ENCODE assay signal across 17 mouse cellular contexts in the genomic region with DNA sequence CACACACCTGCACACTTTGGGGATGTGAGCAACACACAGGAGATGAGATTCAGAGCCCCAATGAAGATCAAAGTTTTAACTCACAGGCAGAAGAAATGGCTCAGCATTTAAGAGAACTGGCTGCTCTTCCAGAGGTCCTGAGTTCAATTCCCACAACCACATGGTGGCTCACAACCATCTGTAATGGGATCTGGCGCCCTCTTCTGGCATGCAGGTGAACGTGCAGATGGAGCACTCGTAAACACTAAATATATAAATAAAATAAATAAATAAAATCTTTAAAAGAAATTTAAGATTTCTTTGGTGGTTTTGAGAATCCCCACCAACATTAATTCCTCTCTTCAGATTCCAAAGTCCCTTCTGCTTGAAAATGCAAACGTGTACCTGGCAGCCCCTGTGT.
DNase-seq lines count a peak whose midpoint lies in the region; ATAC-seq and TF ChIP-seq lines count a peak whose summit lies in the region.
"Had no signal": no experiment of that assay in that cellular context is flagged by ENCODE, and none has a peak within 500 bp of the region (broad histone marks: within the 10 kb centered on the region; RNA-seq: fewer than 3 reads in every experiment).

No protein-coding gene starts in this region.

- H3K9ac ChIP-seq in forebrain, postnatal 0 days, result no peak overlapping the region
- H3K9ac ChIP-seq in forebrain, embryonic 11.5 days (ENCODE audit: low read length), result no peak overlapping the region
- H3K9ac ChIP-seq: forebrain, embryonic 12.5 days; heart, embryonic 13.5 days had no signal

- no peaks in the 10 kb centered on the region for H3K36me3 ChIP-seq in forebrain, postnatal 0 days (ENCODE audit: insufficient read depth)
- H3K36me3 ChIP-seq in forebrain, embryonic 11.5 days (ENCODE audit: control insufficient read depth, insufficient read depth, low read length), result no peaks in the 10 kb centered on the region
- no peaks in the 10 kb centered on the region for H3K36me3 ChIP-seq in testis, adult 2 months (ENCODE audit: control insufficient read depth, insufficient read depth, low read length)
- no peaks in the 10 kb centered on the region for H3K36me3 ChIP-seq in splenic B cell, adult 2 months (ENCODE audit: control insufficient read depth, insufficient read depth, low read length, poor library complexity, severe bottlenecking)
- H3K36me3 ChIP-seq: forebrain, embryonic 12.5 days; heart, embryonic 13.5 days; limb, embryonic 10.5 days had no signal

- no peak overlapping the region for H3K27ac ChIP-seq in forebrain, postnatal 0 days (ENCODE audit: low read depth, low read length)
- no peak overlapping the region for H3K27ac ChIP-seq in forebrain, embryonic 11.5 days (ENCODE audit: low read depth, low read length)
- no peak overlapping the region for H3K27ac ChIP-seq in left cerebral cortex, adult 2 months
- no peak overlapping the region for H3K27ac ChIP-seq in testis, adult 2 months (ENCODE audit: control insufficient read depth, insufficient read depth, low read depth, low read length)
- H3K27ac ChIP-seq: forebrain, embryonic 12.5 days; heart, embryonic 13.5 days; limb, embryonic 10.5 days had no signal

- ATAC-seq in forebrain, postnatal 0 days, result no peak
- ATAC-seq in forebrain, embryonic 11.5 days (replicated peaks; ENCODE audit: low FRiP score), result no peak

- peak; percentile 12; the same call in 1 of the 2 replicates for TF ChIP-seq CTCF in forebrain, postnatal 0 days (IDR thresholded peaks at IDR 0.05; ENCODE audit: low read depth)
- TF ChIP-seq CTCF in left cerebral cortex, adult 2 months (IDR thresholded peaks at IDR 0.05), result peak; percentile 41
- peak; percentile 31; the same call in 1 of the 2 replicates for TF ChIP-seq CTCF in testis, adult 2 months (IDR thresholded peaks at IDR 0.05; ENCODE audit: control insufficient read depth, insufficient read depth, insufficient replicate concordance, low read depth, low read length)

- H3K4me3 ChIP-seq in forebrain, postnatal 0 days (ENCODE audit: low read depth, low read length), result no peak overlapping the region
- H3K4me3 ChIP-seq in forebrain, embryonic 11.5 days (ENCODE audit: low read depth, low read length), result no peak overlapping the region
- H3K4me3 ChIP-seq in left cerebral cortex, adult 2 months, result no peak overlapping the region
- no peak overlapping the region for H3K4me3 ChIP-seq in testis, adult 2 months (ENCODE audit: control insufficient read depth, low read depth, low read length)
- H3K4me3 ChIP-seq: forebrain, embryonic 12.5 days; heart, embryonic 13.5 days; limb, embryonic 10.5 days had no signal

- TF ChIP-seq POLR2A in testis, adult 2 months (IDR thresholded peaks at IDR 0.05; ENCODE audit: control insufficient read depth, low read depth, low read length), result no peak

- no peak for DNase-seq in forebrain, postnatal 0 days
- no peak for DNase-seq in forebrain, embryonic 11.5 days (ENCODE audit: low spot score)
- no peak for DNase-seq in left cerebral cortex, adult 2 months (ENCODE audit: extremely low spot score in 1 of 2, low spot score in 2 of 2)
- DNase-seq in left cerebral cortex, postnatal 14 days (ENCODE audit: low spot score in 2 of 2), result no peak
- DNase-seq in testis, postnatal 14 days (ENCODE audit: low spot score), result no peak
- DNase-seq in splenic B cell, adult 2 months (ENCODE audit: low read depth, low spot score), result peak; percentile 6
- DNase-seq in ovary, postnatal 36 days (ENCODE audit: low spot score), result no peak
- DNase-seq: cerebellum, adult 11 months; cerebellum, postnatal 14 days; embryo, embryonic 11 days; gastrocnemius, postnatal 36 days; heart, postnatal 4 days; midbrain, embryonic 14.5 days had no signal

- 66% methylated on average over 4 of the region's 4 CpGs for WGBS in forebrain, postnatal 0 days
- 67% methylated on average over 4 of the region's 4 CpGs for WGBS in forebrain, embryonic 11.5 days

- no peak overlapping the region for H3K4me2 ChIP-seq in forebrain, postnatal 0 days (ENCODE audit: low read depth)
- no peak overlapping the region for H3K4me2 ChIP-seq in forebrain, embryonic 11.5 days (ENCODE audit: low read depth, low read length, severe bottlenecking)
- H3K4me2 ChIP-seq: forebrain, embryonic 12.5 days; heart, embryonic 13.5 days had no signal

- intact Hi-C loops in left cerebral cortex, adult 2 months (cut with DNase I), result no loop called here
- intact Hi-C loops in left cerebral cortex, postnatal 14 days (cut with DNase I), result no loop called here

- no peaks in the 10 kb centered on the region for H3K27me3 ChIP-seq in forebrain, postnatal 0 days (ENCODE audit: insufficient read depth, low read length)
- no peaks in the 10 kb centered on the region for H3K27me3 ChIP-seq in forebrain, embryonic 11.5 days (ENCODE audit: control insufficient read depth, insufficient read depth, low read length)
- H3K27me3 ChIP-seq in testis, adult 2 months (ENCODE audit: control insufficient read depth, insufficient read depth, low read length), result no peaks in the 10 kb centered on the region
- H3K27me3 ChIP-seq in splenic B cell, adult 2 months (ENCODE audit: control insufficient read depth, insufficient read depth, low read length, poor library complexity, severe bottlenecking), result no peaks in the 10 kb centered on the region
- H3K27me3 ChIP-seq: heart, embryonic 13.5 days had no signal

- H3K4me1 ChIP-seq in forebrain, postnatal 0 days (ENCODE audit: insufficient read depth), result no peaks in the 10 kb centered on the region
- peaks cover 2% of the 10 kb centered on the region; the same call in 1 of the 2 replicates for H3K4me1 ChIP-seq in forebrain, embryonic 11.5 days (replicated peaks; ENCODE audit: control insufficient read depth, insufficient read depth, low read length)
- no peaks in the 10 kb centered on the region; the same call in 1 of the 2 replicates for H3K4me1 ChIP-seq in testis, adult 2 months (ENCODE audit: control insufficient read depth, insufficient read depth, low read length)
- H3K4me1 ChIP-seq: forebrain, embryonic 12.5 days had no signal

- H3K9me3 ChIP-seq in forebrain, postnatal 0 days (ENCODE audit: low read length), result no peaks in the 10 kb centered on the region
- no peaks in the 10 kb centered on the region for H3K9me3 ChIP-seq in forebrain, embryonic 11.5 days (ENCODE audit: control insufficient read depth, low read length)
- H3K9me3 ChIP-seq: heart, embryonic 13.5 days; limb, embryonic 10.5 days had no signal
